Mouse (Mus musculus): ENCODE results near the gene Ddx21. TPM values are rescaled to one million over a fixed set of nuclear protein-coding genes. Genes with fewer than 3 reads are reported as not detected.
"Not testable (repeated sequence)": the region's sequence is repeated elsewhere in the genome, so short reads cannot be mapped to it uniquely, and the experiment has no call there.

The Ddx21 gene
- polyA plus RNA-seq, 1 experiment from 2014 or later = 19.0 TPM

- WGBS = 81% methylated on average over 4 of the region's 4 CpGs
- Histone ChIP-seq H3K4me1 (no peaks in the 10 kb centered on the region), H3K9ac (replicated peaks) (no peak overlapping the region), H3K9me3 (no peaks in the 10 kb centered on the region), H3K4me2 (replicated peaks) (no peak overlapping the region), H3K27ac (replicated peaks) (no peak overlapping the region), H3K36me3 (peaks cover 87% of the 10 kb centered on the region), H3K4me3 (no peak overlapping the region), H3K27me3 (no peaks in the 10 kb centered on the region)
- ATAC-seq (replicated peaks) = no peak
These were observed 13.5 kb downstream of the Ddx21 start for GRCm38 (mm10) chr10:62588616-62589015.

GRCm38 (mm10) chr10:62583245-62583644, 18.8 kb downstream of the Ddx21 start:
- no peak for ATAC-seq (replicated peaks)
- Histone ChIP-seq H3K27ac (replicated peaks) (no peak overlapping the region), H3K4me2 (replicated peaks) (no peak overlapping the region), H3K4me3 (no peak overlapping the region), H3K9ac (replicated peaks) (no peak overlapping the region), H3K36me3 (peaks cover 79% of the 10 kb centered on the region), H3K4me1 (peaks cover 4% of the 10 kb centered on the region; the same call in 1 of the 2 replicates), H3K9me3 (no peaks in the 10 kb centered on the region), H3K27me3 (no peaks in the 10 kb centered on the region)
- WGBS = 90% methylated on average over 1 of the region's 1 CpGs

- no peak overlapping the region for H3K4me3 ChIP-seq
- 86% methylated on average over 7 of the region's 7 CpGs for WGBS
- H3K4me1 ChIP-seq = peaks cover 5% of the 10 kb centered on the region
- H3K9ac ChIP-seq (replicated peaks) = no peak overlapping the region
- no peaks in the 10 kb centered on the region for H3K9me3 ChIP-seq
- no peak overlapping the region for H3K4me2 ChIP-seq (replicated peaks)
- no peak for ATAC-seq (replicated peaks)
- H3K36me3 ChIP-seq = peaks cover 74% of the 10 kb centered on the region
- H3K27me3 ChIP-seq = no peaks in the 10 kb centered on the region
- no peak overlapping the region for H3K27ac ChIP-seq (replicated peaks)
These were observed 19.4 kb downstream of the Ddx21 start for GRCm38 (mm10) chr10:62582701-62583100.

- H3K27me3 ChIP-seq = no peaks in the 10 kb centered on the region
- no peak overlapping the region for H3K4me3 ChIP-seq
- 92% methylated on average over 17 of the region's 17 CpGs for WGBS
- H3K27ac ChIP-seq (replicated peaks) = no peak overlapping the region
- peaks cover 69% of the 10 kb centered on the region for H3K36me3 ChIP-seq
- ATAC-seq (replicated peaks) = no peak
- H3K9me3 ChIP-seq = no peaks in the 10 kb centered on the region
- H3K4me2 ChIP-seq (replicated peaks) = no peak overlapping the region
- H3K9ac ChIP-seq (replicated peaks) = no peak overlapping the region
- peaks cover 10% of the 10 kb centered on the region for H3K4me1 ChIP-seq
These were observed 19.8 kb downstream of the Ddx21 start for GRCm38 (mm10) chr10:62582263-62582662.

- Histone ChIP-seq H3K4me3 (peak overlapping the region; percentile 95; the same call in 1 of the 2 replicates), H3K4me1 (peaks cover 25% of the 10 kb centered on the region), H3K36me3 (peaks cover 57% of the 10 kb centered on the region)
- not testable (repeated sequence) for H3K27ac ChIP-seq (replicated peaks); H3K27me3 ChIP-seq; ATAC-seq (replicated peaks); H3K9ac ChIP-seq (replicated peaks); H3K4me2 ChIP-seq (replicated peaks); H3K9me3 ChIP-seq
- WGBS = 78% methylated on average over 12 of the region's 13 CpGs
These were observed 23.0 kb downstream of the Ddx21 start for GRCm38 (mm10) chr10:62579129-62579528.

- H3K4me1 ChIP-seq = peaks cover 25% of the 10 kb centered on the region
- peak; percentile 100 for ATAC-seq (replicated peaks)
- H3K9me3 ChIP-seq = no peaks in the 10 kb centered on the region
- H3K9ac ChIP-seq (replicated peaks) = peak within 1 kb of the TSS; percentile 85
- peak within 1 kb of the TSS; percentile 95 for H3K4me3 ChIP-seq
- H3K27me3 ChIP-seq = no peaks in the 10 kb centered on the region
- H3K27ac ChIP-seq (replicated peaks) = peak within 1 kb of the TSS; percentile 86
- WGBS = 4% methylated on average over 33 of the region's 33 CpGs
- H3K36me3 ChIP-seq = peaks cover 56% of the 10 kb centered on the region
- H3K4me2 ChIP-seq (replicated peaks) = peak within 1 kb of the TSS; percentile 96
These were observed 23.6 kb downstream of the Ddx21 start, which contains the start of gene Kif1bp for GRCm38 (mm10) chr10:62578338-62579100. Gene Kif1bp, minus strand, starts transcription at chr10:62578457.

- WGBS = 1% methylated on average over 54 of the region's 54 CpGs
- ATAC-seq (replicated peaks) = peak; percentile 86
- Histone ChIP-seq H3K4me3 (peak overlapping the region; percentile 95), H3K27me3 (no peaks in the 10 kb centered on the region), H3K4me1 (peaks cover 25% of the 10 kb centered on the region), H3K9me3 (no peaks in the 10 kb centered on the region), H3K36me3 (peaks cover 54% of the 10 kb centered on the region), H3K27ac (replicated peaks) (peak overlapping the region; percentile 86), H3K4me2 (replicated peaks) (peak overlapping the region; percentile 96), H3K9ac (replicated peaks) (peak overlapping the region; percentile 85)
These were observed 24.3 kb downstream of the Ddx21 start for GRCm38 (mm10) chr10:62577673-62578337.

- Histone ChIP-seq H3K36me3 (peaks cover 48% of the 10 kb centered on the region), H3K9me3 (no peaks in the 10 kb centered on the region), H3K4me3 (no peak overlapping the region), H3K4me1 (peaks cover 25% of the 10 kb centered on the region), H3K27me3 (no peaks in the 10 kb centered on the region), H3K4me2 (replicated peaks) (no peak overlapping the region), H3K27ac (replicated peaks) (no peak overlapping the region), H3K9ac (replicated peaks) (no peak overlapping the region)
- 93% methylated on average over 13 of the region's 13 CpGs for WGBS
- ATAC-seq (replicated peaks) = no peak
These were observed 27.1 kb downstream of the Ddx21 start for GRCm38 (mm10) chr10:62575001-62575400.

- ATAC-seq (replicated peaks) = no peak
- no peaks in the 10 kb centered on the region for H3K4me1 ChIP-seq
- H3K27ac ChIP-seq (replicated peaks) = no peak overlapping the region
- H3K9me3 ChIP-seq = no peaks in the 10 kb centered on the region
- no peak overlapping the region for H3K9ac ChIP-seq (replicated peaks)
- H3K27me3 ChIP-seq = no peaks in the 10 kb centered on the region
- H3K36me3 ChIP-seq = peaks cover 83% of the 10 kb centered on the region
- H3K4me3 ChIP-seq = no peak overlapping the region
- H3K4me2 ChIP-seq (replicated peaks) = no peak overlapping the region
- WGBS = 93% methylated on average over 7 of the region's 7 CpGs
These were observed 31.8 kb downstream of the Ddx21 start for GRCm38 (mm10) chr10:62570126-62570871.

- H3K9ac ChIP-seq (replicated peaks) = no peak overlapping the region
- WGBS = 92% methylated on average over 4 of the region's 4 CpGs
- no peaks in the 10 kb centered on the region for H3K9me3 ChIP-seq
- no peaks in the 10 kb centered on the region for H3K4me1 ChIP-seq
- no peaks in the 10 kb centered on the region for H3K27me3 ChIP-seq
- no peak overlapping the region for H3K4me3 ChIP-seq
- no peak for ATAC-seq (replicated peaks)
- H3K27ac ChIP-seq (replicated peaks) = no peak overlapping the region
- H3K36me3 ChIP-seq = peaks cover 83% of the 10 kb centered on the region
- no peak overlapping the region for H3K4me2 ChIP-seq (replicated peaks)
These were observed 33.2 kb downstream of the Ddx21 start for GRCm38 (mm10) chr10:62568861-62569260.

GRCm38 (mm10) chr10:62557736-62558135, 44.3 kb downstream of the Ddx21 start:
- WGBS = 87% methylated on average over 1 of the region's 1 CpGs

GRCm38 (mm10) chr10:62556558-62556901, 45.6 kb downstream of the Ddx21 start:
- Histone ChIP-seq H3K4me3 (no peak overlapping the region), H3K9me3 (no peaks in the 10 kb centered on the region), H3K9ac (replicated peaks) (no peak overlapping the region), H3K4me1 (no peaks in the 10 kb centered on the region), H3K27me3 (no peaks in the 10 kb centered on the region), H3K27ac (replicated peaks) (no peak overlapping the region), H3K4me2 (replicated peaks) (no peak overlapping the region), H3K36me3 (peaks cover 40% of the 10 kb centered on the region)
- ATAC-seq (replicated peaks) = no peak
- WGBS = 89% methylated on average over 6 of the region's 6 CpGs

More at GRCm38 (mm10) chr10:62557736-62558135, 44.3 kb downstream of the Ddx21 start:
- no peaks in the 10 kb centered on the region for H3K27me3 ChIP-seq
- H3K9ac ChIP-seq (replicated peaks) = no peak overlapping the region
- H3K4me2 ChIP-seq (replicated peaks) = no peak overlapping the region
- H3K27ac ChIP-seq (replicated peaks) = no peak overlapping the region
- H3K4me3 ChIP-seq = no peak overlapping the region
- H3K9me3 ChIP-seq = no peaks in the 10 kb centered on the region
- ATAC-seq (replicated peaks) = no peak
- peaks cover 52% of the 10 kb centered on the region for H3K36me3 ChIP-seq
- no peaks in the 10 kb centered on the region for H3K4me1 ChIP-seq

Data from forebrain, embryonic 15.5 days (tissue).